Mouse (Mus musculus): ENCODE data around the gene Sync. TPM values are rescaled to one million over a fixed set of nuclear protein-coding genes. Genes with fewer than 3 reads are reported as not detected.

Gene Sync
- 1.7 and 1.9 TPM in 2 replicates for polyA plus RNA-seq (2015; fragmentation: Nextera tagmentation; extraction: Ambion mirVana)

DNA sequence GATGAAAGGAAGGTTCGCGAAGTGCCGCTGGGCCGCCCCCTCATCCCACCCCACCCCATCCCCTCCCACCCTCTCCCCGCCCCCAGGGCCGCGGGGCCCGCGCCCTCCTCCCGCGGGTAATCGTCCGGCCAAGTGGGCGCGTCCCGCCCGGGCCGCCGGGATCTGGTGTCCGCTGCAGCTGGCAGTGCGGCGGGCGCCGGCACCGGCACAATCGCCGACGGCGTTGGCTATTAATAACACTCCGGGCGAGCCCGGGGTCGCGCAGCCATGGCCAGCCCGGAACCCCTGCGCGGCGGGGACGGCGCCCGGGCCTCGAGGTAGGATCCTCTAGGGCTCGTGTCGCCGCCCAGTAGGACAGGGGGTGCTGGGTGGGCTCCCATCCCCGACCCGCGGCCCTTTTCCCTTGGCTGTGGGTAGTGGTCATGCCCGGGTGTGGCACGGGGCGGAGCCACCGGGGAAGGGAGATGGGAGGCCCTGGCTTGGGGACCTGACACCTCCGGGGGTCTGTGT is at the start of gene Sync:
Gene Sync (plus strand): TSS at position 146 of the 510 bp plus-strand sequence.
- Histone ChIP-seq H3K4me2 (ENCODE audit: low read length) (peak within 1 kb of the TSS; percentile 97), H3K9me3 (ENCODE audit: control insufficient read depth, low read length) (no peaks in the 10 kb centered on the region), H3K27ac (ENCODE audit: low read depth, low read length) (no peak within 1 kb of the TSS), H3K27me3 (replicated peaks; ENCODE audit: control insufficient read depth, insufficient read depth, low read length) (peaks cover 5% of the 10 kb centered on the region; the same call in 1 of the 2 replicates), H3K4me3 (ENCODE audit: low read length) (peak within 1 kb of the TSS; percentile 51), H3K9ac (ENCODE audit: low read depth, low read length) (peak within 1 kb of the TSS; percentile 68), H3K4me1 (ENCODE audit: control insufficient read depth, insufficient read depth, low read depth, low read length) (peaks cover 15% of the 10 kb centered on the region), H3K36me3 (ENCODE audit: control insufficient read depth, insufficient read depth, low read length) (no peaks in the 10 kb centered on the region)
- ATAC-seq = peak; percentile 34; the same call in 1 of the 2 replicates
- WGBS = 1% methylated on average over 50 of the region's 53 CpGs

DNA sequence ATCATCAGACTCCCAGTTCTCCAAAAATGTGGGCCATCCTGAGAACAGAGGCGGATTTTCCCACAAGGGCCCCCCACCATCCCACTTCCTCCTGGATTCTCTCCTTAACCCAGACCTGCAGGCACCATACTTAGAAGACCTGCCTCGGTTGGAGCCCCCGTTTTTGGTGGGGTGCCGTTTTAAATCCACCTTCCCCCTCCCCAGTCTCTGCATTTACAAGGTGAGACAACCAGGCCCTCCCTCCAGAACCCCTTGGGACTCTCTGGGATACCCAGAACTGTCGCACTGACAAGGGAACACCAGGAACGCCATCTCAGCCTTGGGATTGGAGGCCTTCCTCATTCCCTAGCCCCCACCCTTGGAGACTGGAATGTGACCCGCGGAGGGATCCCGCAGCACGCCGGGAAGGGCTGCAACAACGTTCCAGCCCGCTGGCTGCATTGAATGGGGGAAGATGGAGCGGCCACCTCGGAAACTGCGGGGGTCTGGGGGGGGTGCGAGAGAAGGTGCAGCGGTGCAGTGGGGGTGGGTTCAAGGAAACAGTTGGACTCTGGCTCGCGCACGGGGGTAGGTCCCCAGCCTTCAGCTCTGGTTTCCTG is 49.5 kb upstream of the Sync start:
- Histone ChIP-seq H3K9me3 (ENCODE audit: control insufficient read depth, low read length) (no peaks in the 10 kb centered on the region), H3K4me3 (ENCODE audit: low read length) (peak overlapping the region; percentile 81), H3K4me2 (ENCODE audit: low read length) (peak overlapping the region; percentile 84), H3K4me1 (ENCODE audit: control insufficient read depth, insufficient read depth, low read depth, low read length) (peaks cover 28% of the 10 kb centered on the region), H3K9ac (ENCODE audit: low read depth, low read length) (peak overlapping the region; percentile 84), H3K36me3 (ENCODE audit: control insufficient read depth, insufficient read depth, low read length) (no peaks in the 10 kb centered on the region), H3K27me3 (replicated peaks; ENCODE audit: control insufficient read depth, insufficient read depth, low read length) (no peaks in the 10 kb centered on the region), H3K27ac (ENCODE audit: low read depth, low read length) (peak overlapping the region; percentile 74; the same call in 1 of the 2 replicates)
- no peak for ATAC-seq
- WGBS = 5% methylated on average over 21 of the region's 21 CpGs

DNA sequence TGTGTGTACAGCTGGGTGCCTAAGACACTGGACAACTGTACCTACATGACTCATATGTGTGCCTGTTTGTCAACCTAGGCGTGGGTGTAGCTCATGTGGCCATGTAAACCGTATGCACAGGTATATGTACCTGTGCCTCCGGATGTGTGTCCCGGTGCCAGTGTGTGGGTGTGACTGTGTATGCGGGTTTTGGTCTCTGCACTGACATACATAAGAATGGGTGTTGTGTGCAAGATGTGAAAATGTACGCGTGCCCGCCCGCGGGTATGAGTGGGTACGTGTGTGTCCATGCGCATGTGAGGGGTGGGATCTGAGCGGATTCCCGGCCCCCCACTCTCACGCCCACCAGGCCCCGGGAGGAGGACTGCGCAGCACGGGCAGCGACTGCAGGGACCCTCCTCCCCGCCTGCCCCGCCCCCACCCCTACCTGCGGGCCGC is 48.8 kb upstream of the Sync start:
- peaks cover 28% of the 10 kb centered on the region for H3K4me1 ChIP-seq (ENCODE audit: control insufficient read depth, insufficient read depth, low read depth, low read length)
- no peaks in the 10 kb centered on the region for H3K36me3 ChIP-seq (ENCODE audit: control insufficient read depth, insufficient read depth, low read length)
- peak overlapping the region; percentile 74 for H3K27ac ChIP-seq (ENCODE audit: low read depth, low read length)
- H3K9ac ChIP-seq (ENCODE audit: low read depth, low read length) = peak overlapping the region; percentile 84
- no peaks in the 10 kb centered on the region for H3K27me3 ChIP-seq (replicated peaks; ENCODE audit: control insufficient read depth, insufficient read depth, low read length)
- peak; percentile 80 for ATAC-seq
- no peaks in the 10 kb centered on the region for H3K9me3 ChIP-seq (ENCODE audit: control insufficient read depth, low read length)
- WGBS = under 1% methylated on average over 16 of the region's 23 CpGs
- H3K4me3 ChIP-seq (ENCODE audit: low read length) = peak overlapping the region; percentile 81
- peak overlapping the region; percentile 84 for H3K4me2 ChIP-seq (ENCODE audit: low read length)

DNA sequence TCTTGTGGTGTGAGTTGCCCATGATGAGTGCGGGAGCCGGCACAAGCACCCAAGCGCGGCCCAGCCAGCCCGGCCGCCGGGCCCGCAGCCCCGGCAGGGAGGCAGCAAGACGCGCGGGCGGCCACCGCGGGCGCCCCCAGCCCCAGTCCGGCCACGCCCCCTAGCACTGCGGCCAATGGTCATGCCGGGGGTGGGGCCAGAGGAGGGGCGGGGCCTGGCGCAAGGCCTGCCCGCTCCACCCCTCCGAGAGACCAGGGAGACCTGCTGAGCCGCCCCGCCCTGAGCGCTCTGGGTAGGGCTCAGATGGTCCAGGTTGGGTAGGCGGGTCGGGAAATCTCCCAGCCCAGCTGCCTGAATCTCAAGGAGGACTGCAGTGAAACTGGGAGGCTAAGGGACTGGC is 48.3 kb upstream of the Sync start:
- no peaks in the 10 kb centered on the region for H3K9me3 ChIP-seq (ENCODE audit: control insufficient read depth, low read length)
- H3K27ac ChIP-seq (ENCODE audit: low read depth, low read length) = peak overlapping the region; percentile 74
- H3K36me3 ChIP-seq (ENCODE audit: control insufficient read depth, insufficient read depth, low read length) = no peaks in the 10 kb centered on the region
- no peaks in the 10 kb centered on the region for H3K27me3 ChIP-seq (replicated peaks; ENCODE audit: control insufficient read depth, insufficient read depth, low read length)
- peak; percentile 85 for ATAC-seq
- WGBS = 0% methylated on average over 21 of the region's 29 CpGs
- H3K4me2 ChIP-seq (ENCODE audit: low read length) = peak overlapping the region; percentile 84
- peak overlapping the region; percentile 81 for H3K4me3 ChIP-seq (ENCODE audit: low read length)
- H3K4me1 ChIP-seq (ENCODE audit: control insufficient read depth, insufficient read depth, low read depth, low read length) = peaks cover 28% of the 10 kb centered on the region
- peak overlapping the region; percentile 84 for H3K9ac ChIP-seq (ENCODE audit: low read depth, low read length)

DNA sequence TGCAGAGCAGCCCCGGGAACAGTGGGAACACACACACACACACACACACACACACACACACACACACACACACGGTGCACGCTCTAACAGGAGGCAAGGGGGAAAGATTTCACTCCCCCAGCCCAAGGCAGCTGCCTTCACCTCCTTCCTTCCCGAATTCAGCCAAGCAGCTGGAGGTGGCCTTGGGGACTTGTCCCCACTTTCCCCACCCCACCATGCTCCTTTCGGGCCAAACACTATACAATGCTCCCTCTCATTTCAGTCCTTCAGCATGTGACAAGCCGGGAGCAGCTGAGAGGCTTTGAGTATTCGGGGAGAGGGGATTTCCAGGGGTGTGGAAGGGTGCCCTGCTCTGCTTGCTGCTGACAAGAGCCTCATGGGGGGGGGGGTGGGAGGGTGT is 45.5 kb upstream of the Sync start:
- Histone ChIP-seq H3K4me1 (ENCODE audit: control insufficient read depth, insufficient read depth, low read depth, low read length) (peaks cover 27% of the 10 kb centered on the region), H3K36me3 (ENCODE audit: control insufficient read depth, insufficient read depth, low read length) (no peaks in the 10 kb centered on the region), H3K9me3 (ENCODE audit: control insufficient read depth, low read length) (no peaks in the 10 kb centered on the region), H3K27ac (ENCODE audit: low read depth, low read length) (no peak overlapping the region), H3K4me2 (ENCODE audit: low read length) (no peak overlapping the region; the same call in 1 of the 2 replicates), H3K9ac (ENCODE audit: low read depth, low read length) (no peak overlapping the region; the same call in 1 of the 2 replicates), H3K27me3 (replicated peaks; ENCODE audit: control insufficient read depth, insufficient read depth, low read length) (peaks cover 4% of the 10 kb centered on the region; the same call in 1 of the 2 replicates), H3K4me3 (ENCODE audit: low read length) (no peak overlapping the region)
- WGBS = 15% methylated on average over 7 of the region's 7 CpGs
- no peak for ATAC-seq

DNA sequence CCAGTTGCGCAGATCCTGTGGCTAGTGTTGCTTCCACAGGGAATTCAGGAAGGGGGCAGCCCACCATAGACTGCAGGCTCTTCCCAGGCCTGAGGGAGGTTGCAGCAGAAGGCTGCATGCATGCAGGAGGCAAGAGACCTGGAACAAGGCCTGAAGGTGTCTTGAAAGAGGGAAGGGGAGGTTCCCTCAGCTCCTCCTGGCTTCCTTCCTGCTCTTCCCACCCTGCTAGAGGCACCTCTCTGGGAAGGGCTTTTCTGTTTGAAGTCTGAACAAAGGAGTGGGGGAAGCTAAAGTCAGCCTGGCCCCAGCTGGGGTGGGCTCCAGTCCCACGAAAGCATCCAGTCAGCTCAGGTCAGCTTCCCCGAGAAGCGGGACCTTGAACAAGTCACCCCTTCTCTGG is 45.1 kb upstream of the Sync start:
- peaks cover 23% of the 10 kb centered on the region for H3K4me1 ChIP-seq (ENCODE audit: control insufficient read depth, insufficient read depth, low read depth, low read length)
- H3K27ac ChIP-seq (ENCODE audit: low read depth, low read length) = no peak overlapping the region; the same call in 1 of the 2 replicates
- H3K9ac ChIP-seq (ENCODE audit: low read depth, low read length) = peak overlapping the region; percentile 30
- peaks cover 8% of the 10 kb centered on the region; the same call in 1 of the 2 replicates for H3K27me3 ChIP-seq (replicated peaks; ENCODE audit: control insufficient read depth, insufficient read depth, low read length)
- H3K4me3 ChIP-seq (ENCODE audit: low read length) = no peak overlapping the region
- no peak overlapping the region for H3K4me2 ChIP-seq (ENCODE audit: low read length)
- no peaks in the 10 kb centered on the region for H3K36me3 ChIP-seq (ENCODE audit: control insufficient read depth, insufficient read depth, low read length)
- no peak for ATAC-seq
- WGBS = 32% methylated on average over 4 of the region's 4 CpGs
- H3K9me3 ChIP-seq (ENCODE audit: control insufficient read depth, low read length) = no peaks in the 10 kb centered on the region

DNA sequence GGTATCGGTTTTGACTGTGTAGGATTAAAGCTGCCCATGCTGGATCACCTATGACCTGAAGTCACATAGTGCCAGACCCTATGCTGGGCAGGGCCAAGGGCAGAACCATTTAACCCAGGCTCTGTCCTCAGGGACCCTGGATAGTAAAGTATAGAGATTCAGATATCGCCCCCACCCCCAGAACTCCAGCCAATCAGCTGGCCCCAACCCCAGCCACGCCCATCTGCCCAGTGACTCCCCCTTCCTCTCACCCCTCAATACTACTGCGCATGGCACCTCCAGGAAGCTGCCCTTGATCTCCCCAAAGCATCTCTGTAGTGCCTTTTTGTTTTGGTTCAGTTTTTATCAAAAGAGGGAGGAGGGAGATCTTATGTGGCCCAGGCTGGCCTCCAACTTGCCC is 44.7 kb upstream of the Sync start:
- H3K36me3 ChIP-seq (ENCODE audit: control insufficient read depth, insufficient read depth, low read length) = no peaks in the 10 kb centered on the region
- H3K9ac ChIP-seq (ENCODE audit: low read depth, low read length) = no peak overlapping the region; the same call in 1 of the 2 replicates
- H3K4me1 ChIP-seq (ENCODE audit: control insufficient read depth, insufficient read depth, low read depth, low read length) = peaks cover 20% of the 10 kb centered on the region
- H3K4me2 ChIP-seq (ENCODE audit: low read length) = no peak overlapping the region
- 32% methylated on average over 4 of the region's 4 CpGs for WGBS
- ATAC-seq = no peak
- peaks cover 12% of the 10 kb centered on the region; the same call in 1 of the 2 replicates for H3K27me3 ChIP-seq (replicated peaks; ENCODE audit: control insufficient read depth, insufficient read depth, low read length)
- H3K27ac ChIP-seq (ENCODE audit: low read depth, low read length) = no peak overlapping the region; the same call in 1 of the 2 replicates
- H3K9me3 ChIP-seq (ENCODE audit: control insufficient read depth, low read length) = no peaks in the 10 kb centered on the region
- no peak overlapping the region for H3K4me3 ChIP-seq (ENCODE audit: low read length)

DNA sequence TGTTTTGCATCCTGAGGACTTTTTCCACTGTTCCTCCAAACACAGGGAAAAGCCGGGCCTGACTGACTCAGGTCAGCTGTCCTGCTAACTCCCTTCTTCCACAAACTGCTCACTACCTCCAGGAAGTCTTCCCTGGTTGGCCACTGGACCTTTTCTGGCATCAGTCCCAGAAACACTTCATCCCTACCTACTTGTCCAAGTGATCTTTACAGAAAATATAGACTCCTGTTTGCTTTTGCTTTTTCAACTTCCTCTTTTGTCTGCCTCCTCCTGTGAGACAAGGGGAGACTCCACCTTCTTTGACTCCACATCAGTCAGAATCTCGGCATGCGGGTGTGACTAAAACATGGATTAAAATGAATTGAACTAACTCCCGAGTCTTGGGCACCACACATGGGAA is 42.6 kb upstream of the Sync start:
- Histone ChIP-seq H3K9me3 (ENCODE audit: control insufficient read depth, low read length) (no peaks in the 10 kb centered on the region), H3K27me3 (replicated peaks; ENCODE audit: control insufficient read depth, insufficient read depth, low read length) (peaks cover 21% of the 10 kb centered on the region), H3K9ac (ENCODE audit: low read depth, low read length) (no peak overlapping the region), H3K4me2 (ENCODE audit: low read length) (no peak overlapping the region), H3K27ac (ENCODE audit: low read depth, low read length) (no peak overlapping the region), H3K36me3 (ENCODE audit: control insufficient read depth, insufficient read depth, low read length) (no peaks in the 10 kb centered on the region), H3K4me1 (ENCODE audit: control insufficient read depth, insufficient read depth, low read depth, low read length) (peaks cover 15% of the 10 kb centered on the region), H3K4me3 (ENCODE audit: low read length) (no peak overlapping the region)
- WGBS = 58% methylated on average over 4 of the region's 4 CpGs
- ATAC-seq = no peak
